Mouse (Mus musculus) gastrocnemius, postnatal 25 days (tissue): ENCODE data around the gene Rxfp4. TPM values are rescaled to one million over a fixed set of nuclear protein-coding genes. Genes with fewer than 3 reads are reported as not detected.
"Not testable (repeated sequence)": the region's sequence is repeated elsewhere in the genome, so short reads cannot be mapped to it uniquely, and the experiment has no call there.

Experiments used
- DNase-seq: peaks from one replicate; pipeline ENCODE4 v3.0.0; 2022
- total RNA-seq, 2 experiments: library from RNA; stranded (reverse); gene quantifications; 1 replicate in 1 of 2; 2 replicates in 1 of 2; pipeline ENCODE4 v1.2.3; 2021

Gene Rxfp4
- total RNA-seq, 2 experiments from 2014 or later, result not detected

- no peak for DNase-seq
These were observed 43.9 kb downstream of the Rxfp4 start for GRCm38 (mm10) chr3:88609066-88609465.

DNA sequence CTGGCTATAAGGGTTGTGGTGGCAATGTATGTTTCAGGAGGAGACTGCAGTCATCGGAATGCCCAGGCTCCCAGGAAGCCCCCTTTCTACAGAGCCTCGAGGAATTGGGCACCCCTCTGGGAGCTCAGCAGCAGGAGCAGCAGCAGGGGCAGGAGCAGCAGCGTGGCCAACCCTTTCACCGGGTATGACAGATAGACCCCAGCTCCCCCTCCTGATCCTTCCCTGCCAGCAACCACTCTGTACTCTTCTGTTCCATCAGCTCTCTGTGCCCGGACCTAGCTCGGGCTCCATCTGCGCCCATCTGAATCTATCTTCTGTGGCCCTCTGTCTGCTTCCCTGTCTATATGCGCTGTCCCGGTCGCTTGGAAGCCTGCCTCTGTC, 45.2 kb downstream of the Rxfp4 start:
- no peak for DNase-seq

DNA sequence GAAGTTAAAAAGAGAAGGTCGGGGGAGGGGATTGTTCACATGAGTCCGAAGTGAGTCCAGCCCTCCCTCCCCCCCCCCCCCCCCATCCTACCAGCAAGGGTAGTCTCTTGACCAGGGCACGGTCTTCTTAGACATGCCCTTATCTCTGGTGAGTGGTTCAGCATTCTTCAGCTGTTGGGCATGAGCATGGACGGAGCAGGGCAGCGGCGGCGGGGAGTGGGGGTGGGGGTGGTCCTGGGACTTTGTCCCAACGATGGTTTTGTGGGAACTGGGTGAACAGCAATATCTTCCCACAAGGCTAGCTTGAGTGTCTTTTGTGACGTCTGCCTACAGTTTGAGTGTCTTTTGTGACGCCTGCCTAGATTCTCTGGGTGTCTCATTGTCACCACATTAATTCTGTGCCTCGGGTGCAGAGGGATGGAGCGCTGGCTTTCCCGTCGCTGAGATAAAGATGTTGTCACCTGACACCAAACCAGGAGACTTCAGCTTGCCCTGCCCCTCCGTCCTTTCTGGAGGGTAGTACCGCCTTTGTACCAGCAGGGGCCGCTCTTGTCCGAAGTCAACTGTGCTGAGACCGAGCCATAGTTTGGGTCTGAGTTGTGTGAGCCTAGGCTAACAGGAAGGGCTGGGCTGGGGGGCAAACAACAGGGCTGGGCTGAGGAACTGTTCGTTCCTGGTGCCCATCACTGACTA, 45.7 kb downstream of the Rxfp4 start:
- peak; percentile 82 for DNase-seq

DNA sequence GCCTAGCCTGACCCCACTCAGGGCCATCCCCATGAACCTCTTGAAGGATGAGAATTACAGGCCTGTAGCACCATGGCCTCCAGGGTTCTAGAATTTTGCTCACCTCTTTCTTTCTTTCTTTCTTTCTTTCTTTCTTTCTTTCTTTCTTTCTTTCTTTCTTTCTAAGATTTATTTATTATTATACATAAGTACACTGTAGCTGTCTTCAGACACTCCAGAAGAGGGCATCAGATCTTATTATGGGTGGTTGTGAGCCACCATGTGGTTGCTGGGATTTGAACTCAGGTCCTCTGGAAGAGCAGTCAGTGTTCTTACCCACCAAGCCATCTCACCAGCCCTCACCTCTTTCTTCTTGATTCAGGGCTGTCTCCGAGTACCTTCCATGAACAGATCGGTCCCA, 47.3 kb downstream of the Rxfp4 start, which contains the start of gene Arhgef2:
TSS of gene Arhgef2 (plus strand) at position 301 of the 400 bp plus-strand sequence.
- not testable (repeated sequence) for DNase-seq

DNA sequence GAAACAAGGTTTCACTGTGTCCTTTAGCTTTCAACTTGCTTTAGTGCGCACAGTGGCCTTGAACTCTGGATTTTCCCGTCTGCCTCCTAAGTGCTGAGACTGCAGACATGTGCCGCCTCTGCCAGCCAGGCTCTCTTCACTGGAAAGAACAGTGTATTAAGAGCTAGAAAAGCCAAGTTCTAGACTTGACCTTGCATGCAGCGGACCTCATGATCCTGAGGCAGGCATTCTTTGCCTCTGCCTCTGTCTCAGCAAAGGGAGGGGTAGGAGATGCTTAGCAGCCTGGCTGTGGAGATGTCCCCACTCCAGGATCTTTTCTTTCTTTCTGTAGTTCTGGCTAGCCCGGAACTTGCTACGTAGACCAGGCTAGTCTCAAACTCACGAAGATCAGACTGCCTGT, 48.1 kb downstream of the Rxfp4 start:
- DNase-seq, result no peak

- DNase-seq, result no peak
These were observed 49.2 kb downstream of the Rxfp4 start for GRCm38 (mm10) chr3:88603714-88604161.

GRCm38 (mm10) chr3:88602466-88602865, 50.5 kb downstream of the Rxfp4 start:
- no peak for DNase-seq

Other genes starting within 250 kb of the Rxfp4 start
- gene Pmf1, start 242.8 kb downstream of the Rxfp4 start, total RNA-seq, result 10 to 100 TPM; 16.9 to 19.0 TPM
- gene Slc25a44, start 228.0 kb downstream of the Rxfp4 start, total RNA-seq, result 10 to 100 TPM; 14.3 to 14.5 TPM
- 1 to 10 TPM; 1.6 to 1.8 TPM for gene Sema4a, start 192.0 kb downstream of the Rxfp4 start, total RNA-seq
- 100 to 1,000 TPM in 1 of 2 experiments, 10 to 100 TPM in 1; 99.2 to 106 TPM for gene Lmna, start 143.2 kb downstream of the Rxfp4 start, total RNA-seq
- gene Mex3a, start 120.7 kb downstream of the Rxfp4 start, total RNA-seq, result under 1 TPM; 0.24 to 0.33 TPM
- gene Rab25, start 104.8 kb downstream of the Rxfp4 start, total RNA-seq, result not detected
- gene Lamtor2, start 100.1 kb downstream of the Rxfp4 start, total RNA-seq, result 10 to 100 TPM; 76.1 to 81.1 TPM
- 10 to 100 TPM; 59.6 to 67.2 TPM for gene Ubqln4, start 99.4 kb downstream of the Rxfp4 start, total RNA-seq
- gene Ssr2, start 77.3 kb downstream of the Rxfp4 start, total RNA-seq, result 10 to 100 TPM; 52.2 to 63.2 TPM
- gene Arhgef2, start 47.2 kb downstream of the Rxfp4 start, total RNA-seq, result 10 to 100 TPM; 28.1 to 33.0 TPM
- gene Khdc4, start 32.7 kb upstream of the Rxfp4 start, total RNA-seq, result 10 to 100 TPM; 22.6 to 23.0 TPM
- 10 to 100 TPM; 18.4 to 18.7 TPM for gene Rit1, start 63.7 kb upstream of the Rxfp4 start, total RNA-seq
- gene Syt11, start 122.0 kb upstream of the Rxfp4 start, total RNA-seq, result 1 to 10 TPM; 3.1 to 3.7 TPM
- 10 to 100 TPM; 11.7 to 12.4 TPM for gene Gon4l, start 182.1 kb upstream of the Rxfp4 start, total RNA-seq